Mouse (Mus musculus) fat pad, adult 2 months (tissue): Measurements from ENCODE around the gene Ubb.

ENCODE experiments used
- DNase-seq: peaks from one replicate; pipeline ENCODE4 v3.0.0-alpha.2; 2011; ENCODE audit warnings: low read depth, low spot score; ENCODE audit errors: extremely low read depth

Gene Ubb

GRCm38 (mm10) chr11:62551226-62552119 is 502 bp downstream of the Ubb start:
- no peak for DNase-seq

- DNase-seq: no peak
These were observed 2.2 kb downstream of the Ubb start for GRCm38 (mm10) chr11:62553186-62553585.

GRCm38 (mm10) chr11:62553633-62554032 is 2.7 kb downstream of the Ubb start:
- no peak for DNase-seq

- DNase-seq: no peak
These were observed 3.3 kb downstream of the Ubb start for GRCm38 (mm10) chr11:62554163-62554855.

GRCm38 (mm10) chr11:62554934-62555517 is 4.1 kb downstream of the Ubb start:
- no peak for DNase-seq

- peak; percentile 50 for DNase-seq
These were observed 5.0 kb downstream of the Ubb start for GRCm38 (mm10) chr11:62555896-62556412.

GRCm38 (mm10) chr11:62557205-62557604 is 6.2 kb downstream of the Ubb start:
- no peak for DNase-seq

- no peak for DNase-seq
These were observed 7.2 kb downstream of the Ubb start for GRCm38 (mm10) chr11:62558152-62558551.

- no peak for DNase-seq
These were observed 8.1 kb downstream of the Ubb start for GRCm38 (mm10) chr11:62558961-62559646.

GRCm38 (mm10) chr11:62560463-62561016 is 9.6 kb downstream of the Ubb start:
- no peak for DNase-seq

GRCm38 (mm10) chr11:62563590-62563989 is 12.6 kb downstream of the Ubb start:
- DNase-seq: no peak

GRCm38 (mm10) chr11:62565747-62566146 is 14.8 kb downstream of the Ubb start:
- DNase-seq: no peak

GRCm38 (mm10) chr11:62566211-62566610 is 15.2 kb downstream of the Ubb start:
- DNase-seq: no peak

GRCm38 (mm10) chr11:62568300-62568699 is 17.3 kb downstream of the Ubb start:
- DNase-seq: peak; percentile 87

GRCm38 (mm10) chr11:62573959-62574702 is 23.2 kb downstream of the Ubb start, which contains the start of gene Trpv2:
Gene Trpv2, plus strand, starts transcription at chr11:62574486.
- peak; percentile 47 for DNase-seq

- DNase-seq: no peak
These were observed 23.7 kb downstream of the Ubb start for GRCm38 (mm10) chr11:62574703-62575085.

- no peak for DNase-seq
These were observed 24.3 kb downstream of the Ubb start for GRCm38 (mm10) chr11:62575297-62575658.

- DNase-seq: no peak
These were observed 24.9 kb downstream of the Ubb start for GRCm38 (mm10) chr11:62575659-62576438.

- DNase-seq: no peak
These were observed 25.7 kb downstream of the Ubb start for GRCm38 (mm10) chr11:62576530-62577152.
